Mouse (Mus musculus) intestine, postnatal 0 days (tissue): ENCODE data around the gene Mgat5. TPM values are rescaled to one million over a fixed set of nuclear protein-coding genes. Genes with fewer than 3 reads are reported as not detected.

ENCODE experiments used
- ATAC-seq: fragments of 200-750 bp; cut with Nextera tagmentation; 2 replicates; pipeline ENCODE4 v1.8.0; 2017; ENCODE audit warnings: mild to moderate bottlenecking, moderate TSS enrichment, moderate library complexity
- H3K27ac ChIP-seq: fragments of 300-500 bp; sonication (generic); 2 replicates; pipeline ENCODE4 v1.5.1; 2014; ENCODE audit warnings: mild to moderate bottlenecking, low read depth, low read length, moderate library complexity
- H3K27me3 ChIP-seq: fragments of 300-500 bp; sonication (generic); replicated peaks from 2 replicates; pipeline ENCODE4 v1.6.1; 2014; ENCODE audit warnings: low read length, mixed read lengths; ENCODE audit not compliant: control insufficient read depth, insufficient read depth
- H3K36me3 ChIP-seq: fragments of 300-500 bp; sonication (generic); 2 replicates; pipeline ENCODE4 v1.6.1; 2014; ENCODE audit warnings: mild to moderate bottlenecking, moderate library complexity; ENCODE audit not compliant: control insufficient read depth, insufficient read depth
- H3K4me1 ChIP-seq: fragments of 300-500 bp; sonication (generic); replicated peaks from 2 replicates; pipeline ENCODE4 v1.6.1; 2014; ENCODE audit warnings: antibody characterized with exemption, low read length, mixed read lengths; ENCODE audit not compliant: control insufficient read depth, insufficient read depth
- H3K4me2 ChIP-seq: fragments of 300-500 bp; sonication (generic); replicated peaks from 2 replicates; pipeline ENCODE4 v1.6.1; 2014; ENCODE audit warnings: low read depth, mild to moderate bottlenecking, moderate library complexity
- H3K4me3 ChIP-seq: fragments of 300-500 bp; sonication (generic); 2 replicates; pipeline ENCODE4 v1.5.1; 2014; ENCODE audit warnings: low read depth, low read length
- H3K9ac ChIP-seq: fragments of 300-500 bp; sonication (generic); 2 replicates; pipeline ENCODE4 v1.6.1; 2014; ENCODE audit warnings: mild to moderate bottlenecking, low read depth, low read length
- H3K9me3 ChIP-seq: fragments of 300-500 bp; sonication (generic); 2 replicates; pipeline ENCODE4 v1.6.1; 2016; ENCODE audit warnings: mixed run types; ENCODE audit not compliant: control insufficient read depth
- CTCF ChIP-seq: sonication (generic); IDR thresholded peaks from 2 replicates; pipeline ENCODE4 v1.5.1; 2016; ENCODE audit warnings: low read depth, mild to moderate bottlenecking, control low read depth, antibody characterized with exemption, moderate library complexity
- WGBS: fragments of 180-500 bp; shearing (Covaris S2); extraction: QIAGEN DNeasy Blood & Tissue Kit; methylation state at CpG from one replicate; pipeline ENCODE4 v1.1.7; 2014; 5-methylcytosine and 5-hydroxymethylcytosine counted together
- polyA plus RNA-seq: library from polyadenylated mRNA; unstranded; fragments of >200 nt; fragmentation: Nextera tagmentation; extraction: Ambion mirVana; gene quantifications from 2 replicates; pipeline ENCODE4 v1.2.1, GENCODE M21; 2015

Mgat5 gene
- polyA plus RNA-seq, 1 experiment from 2014 or later: 4.1 TPM

DNA sequence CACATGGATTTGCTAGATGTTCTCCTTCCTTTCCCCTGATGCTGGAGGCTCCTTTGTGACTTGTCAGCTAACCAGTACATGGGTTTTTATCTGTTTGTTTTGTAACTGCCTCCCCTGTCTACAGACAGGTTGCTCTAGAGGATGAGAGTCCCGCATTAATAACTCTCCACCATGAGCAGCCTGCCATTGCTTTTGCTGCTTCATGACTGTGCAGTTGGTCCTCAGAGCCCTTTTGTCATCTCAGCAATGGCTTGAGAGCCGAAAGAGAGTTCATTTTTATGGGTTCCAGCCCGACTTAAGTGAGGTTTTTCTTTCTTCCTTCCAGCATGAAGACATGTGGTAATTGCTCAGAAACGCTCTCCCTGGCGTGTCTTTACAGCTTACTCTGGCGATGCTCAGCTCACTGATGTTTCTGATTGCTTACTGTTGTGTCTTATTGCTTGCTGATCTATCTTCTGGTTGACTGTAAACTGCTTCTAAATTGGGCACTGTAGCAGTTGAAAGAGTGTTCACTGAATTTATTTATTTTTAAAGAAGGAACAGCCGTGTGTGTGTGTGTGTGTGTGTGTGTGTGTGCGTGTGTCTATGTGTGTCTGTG lies 120.9 kb downstream of the Mgat5 start:
- Histone ChIP-seq H3K9me3 (no peaks in the 10 kb centered on the region), H3K27me3 (no peaks in the 10 kb centered on the region), H3K9ac (no peak overlapping the region), H3K4me2 (no peak overlapping the region), H3K27ac (no peak overlapping the region), H3K36me3 (peaks cover 37% of the 10 kb centered on the region), H3K4me3 (no peak overlapping the region), H3K4me1 (no peaks in the 10 kb centered on the region)
- no peak for ATAC-seq
- WGBS: 73% methylated on average over 8 of the region's 8 CpGs
- no peak for TF ChIP-seq CTCF

DNA sequence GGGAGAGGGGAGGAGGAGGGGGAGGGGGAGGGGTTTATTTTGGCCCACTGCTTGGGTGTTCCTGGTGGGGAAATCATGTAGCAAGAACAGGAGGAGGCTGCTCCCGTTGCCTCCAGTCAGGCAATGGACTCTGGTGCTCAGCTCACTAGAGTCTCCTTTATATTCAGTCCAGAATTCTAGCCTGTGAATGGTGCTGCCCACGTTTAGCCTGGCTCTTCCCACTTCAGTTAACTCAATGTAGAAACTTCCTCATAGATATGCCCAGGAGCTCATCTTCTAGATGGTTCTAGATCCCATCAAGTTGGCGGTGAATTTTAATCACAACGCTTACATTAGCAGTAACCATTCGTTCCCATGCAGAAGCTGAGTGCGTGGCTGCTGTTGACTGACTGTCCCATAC lies 123.0 kb downstream of the Mgat5 start:
- peaks cover 24% of the 10 kb centered on the region for H3K36me3 ChIP-seq
- no peak for ATAC-seq
- WGBS: 83% methylated on average over 6 of the region's 6 CpGs
- no peak for TF ChIP-seq CTCF
- no peak overlapping the region for H3K27ac ChIP-seq
- no peaks in the 10 kb centered on the region for H3K4me1 ChIP-seq
- H3K9ac ChIP-seq: no peak overlapping the region
- no peaks in the 10 kb centered on the region for H3K27me3 ChIP-seq
- no peaks in the 10 kb centered on the region for H3K9me3 ChIP-seq
- H3K4me3 ChIP-seq: no peak overlapping the region
- H3K4me2 ChIP-seq: no peak overlapping the region

- no peak overlapping the region for H3K4me3 ChIP-seq
- 67% methylated on average over 5 of the region's 5 CpGs for WGBS
- no peaks in the 10 kb centered on the region for H3K9me3 ChIP-seq
- no peaks in the 10 kb centered on the region for H3K27me3 ChIP-seq
- no peaks in the 10 kb centered on the region for H3K4me1 ChIP-seq
- peaks cover 17% of the 10 kb centered on the region for H3K36me3 ChIP-seq
- no peak overlapping the region for H3K9ac ChIP-seq
- ATAC-seq: no peak
- TF ChIP-seq CTCF: no peak
- H3K27ac ChIP-seq: no peak overlapping the region
- no peak overlapping the region for H3K4me2 ChIP-seq
Observed at GRCm38 (mm10) chr1:127328354-127328875, 123.6 kb downstream of the Mgat5 start.

- Histone ChIP-seq H3K9me3 (no peaks in the 10 kb centered on the region), H3K4me3 (no peak overlapping the region), H3K4me2 (no peak overlapping the region), H3K36me3 (peaks cover 5% of the 10 kb centered on the region; the same call in 1 of the 2 replicates), H3K27ac (no peak overlapping the region), H3K27me3 (no peaks in the 10 kb centered on the region), H3K4me1 (no peaks in the 10 kb centered on the region), H3K9ac (no peak overlapping the region)
- no peak for ATAC-seq
- 79% methylated on average over 6 of the region's 6 CpGs for WGBS
- TF ChIP-seq CTCF: no peak
Observed at GRCm38 (mm10) chr1:127329810-127330209, 125.0 kb downstream of the Mgat5 start.

DNA sequence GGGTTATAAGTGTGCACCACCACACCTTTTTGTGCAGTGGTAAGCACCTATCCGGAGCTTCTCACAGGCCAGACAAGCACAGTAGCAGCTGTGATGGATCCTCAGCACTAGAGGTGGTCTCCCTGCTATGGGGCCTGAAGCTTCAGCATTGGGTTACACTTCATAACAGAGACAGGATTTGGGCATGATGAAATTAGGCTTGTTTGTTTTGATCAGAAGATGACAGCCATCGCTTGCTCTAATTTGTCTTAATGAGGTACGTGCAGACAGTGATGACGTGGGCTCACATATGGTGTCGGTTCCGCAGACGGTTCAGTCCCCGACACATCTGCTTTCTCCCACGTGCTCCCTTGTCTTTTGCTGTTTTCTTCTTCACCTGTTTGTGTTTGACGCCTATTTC lies 132.9 kb downstream of the Mgat5 start:
- Histone ChIP-seq H3K27ac (no peak overlapping the region), H3K9ac (no peak overlapping the region), H3K4me2 (no peak overlapping the region), H3K4me3 (no peak overlapping the region), H3K4me1 (no peaks in the 10 kb centered on the region), H3K27me3 (no peaks in the 10 kb centered on the region), H3K36me3 (no peaks in the 10 kb centered on the region; the same call in 1 of the 2 replicates), H3K9me3 (no peaks in the 10 kb centered on the region)
- no peak for TF ChIP-seq CTCF
- ATAC-seq: no peak
- WGBS: 92% methylated on average over 10 of the region's 10 CpGs

GRCm38 (mm10) chr1:127338833-127339487 lies 134.1 kb downstream of the Mgat5 start:
- no peak for ATAC-seq
- WGBS: 60% methylated on average over 9 of the region's 9 CpGs
- H3K36me3 ChIP-seq: no peaks in the 10 kb centered on the region; the same call in 1 of the 2 replicates
- no peak for TF ChIP-seq CTCF
- no peak overlapping the region for H3K27ac ChIP-seq
- no peaks in the 10 kb centered on the region for H3K4me1 ChIP-seq
- H3K9me3 ChIP-seq: no peaks in the 10 kb centered on the region
- no peak overlapping the region for H3K4me3 ChIP-seq
- no peak overlapping the region for H3K4me2 ChIP-seq
- no peak overlapping the region for H3K9ac ChIP-seq
- H3K27me3 ChIP-seq: no peaks in the 10 kb centered on the region
